Mouse (Mus musculus): ENCODE data around the gene Hpn.

Hpn gene

DNA sequence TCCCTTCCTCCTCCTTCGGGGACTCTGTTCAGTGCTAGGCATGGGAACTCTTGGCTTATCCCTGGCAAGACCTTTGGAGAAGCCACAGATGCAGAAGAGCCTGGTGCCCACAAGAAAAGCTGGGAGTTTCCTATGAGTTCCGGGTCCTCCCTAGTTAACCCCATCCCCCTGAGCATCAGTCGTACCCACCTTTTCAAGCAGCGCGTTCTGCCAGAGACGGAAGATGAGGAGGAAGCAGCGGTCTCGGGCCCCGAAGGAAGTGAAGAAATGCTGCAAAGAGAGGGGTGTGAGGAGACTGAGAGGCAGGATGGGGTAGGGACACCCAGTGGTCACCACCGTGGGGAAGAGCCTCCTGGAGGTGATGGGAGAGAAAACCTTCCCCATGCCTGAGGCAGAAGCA lies 25.9 kb upstream of the Hpn start:
- no peak for DNase-seq (ENCODE audit: low read depth, low spot score)

DNA sequence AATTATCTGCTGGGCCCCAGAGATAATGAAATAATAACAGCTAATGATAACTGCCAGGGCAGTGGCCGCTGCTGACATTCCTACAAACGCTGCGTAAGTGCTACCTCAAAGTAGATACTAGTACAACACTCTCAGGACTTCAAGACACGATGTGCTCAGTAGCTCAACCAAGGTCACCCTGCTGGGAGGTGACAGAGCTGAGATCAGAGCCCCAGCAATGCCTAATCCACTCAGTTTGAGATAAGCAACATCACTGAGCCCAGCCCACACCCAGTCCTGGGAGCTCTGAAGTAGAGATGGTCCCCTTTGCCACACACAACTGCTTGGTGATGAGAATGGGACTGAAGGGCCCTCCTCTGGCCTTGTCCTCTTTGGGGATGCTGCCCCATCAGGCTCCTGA lies 25.2 kb upstream of the Hpn start:
- no peak for DNase-seq (ENCODE audit: low read depth, low spot score)

DNA sequence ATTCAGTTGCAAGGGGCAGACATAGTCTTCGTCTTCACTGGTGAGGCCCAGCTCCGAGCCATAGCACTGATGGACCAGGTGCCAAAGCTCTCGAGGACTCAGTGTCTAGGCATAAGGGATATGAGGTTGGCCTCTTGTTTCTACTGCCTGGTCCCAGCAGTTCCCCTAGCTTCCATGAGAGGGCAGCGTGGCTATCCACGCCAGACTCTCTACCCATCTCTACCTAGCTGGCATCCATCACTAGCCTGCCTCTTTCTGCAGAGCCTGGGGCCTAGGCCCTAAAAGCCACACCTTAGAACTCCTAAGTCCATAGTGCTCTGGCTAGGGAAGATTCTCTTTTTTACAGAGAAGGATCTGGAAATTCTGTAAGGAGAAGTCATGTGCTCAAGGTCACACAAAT lies 24.7 kb upstream of the Hpn start:
- no peak for DNase-seq (ENCODE audit: low read depth, low spot score)

DNA sequence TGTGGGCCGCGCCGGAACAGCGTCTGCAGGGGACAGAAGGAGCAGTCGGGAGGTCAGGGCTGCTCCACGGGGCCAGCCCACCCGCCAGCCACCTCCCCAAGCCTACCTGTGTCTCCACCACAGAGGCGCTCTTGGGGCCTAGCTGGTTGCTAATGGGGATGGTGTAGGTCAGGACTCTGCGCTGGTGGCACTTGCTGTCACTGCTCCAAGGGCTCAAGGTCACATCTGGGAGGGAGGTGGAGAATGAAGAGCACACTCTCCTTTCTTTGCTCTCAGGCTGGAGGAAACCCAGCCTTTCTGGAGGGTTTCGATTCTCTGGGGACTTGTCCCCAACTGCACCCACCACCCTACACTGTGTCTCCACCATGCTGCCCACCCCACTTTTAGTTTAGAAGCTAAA lies 20.6 kb upstream of the Hpn start:
- DNase-seq (ENCODE audit: low read depth, low spot score) = no peak

DNA sequence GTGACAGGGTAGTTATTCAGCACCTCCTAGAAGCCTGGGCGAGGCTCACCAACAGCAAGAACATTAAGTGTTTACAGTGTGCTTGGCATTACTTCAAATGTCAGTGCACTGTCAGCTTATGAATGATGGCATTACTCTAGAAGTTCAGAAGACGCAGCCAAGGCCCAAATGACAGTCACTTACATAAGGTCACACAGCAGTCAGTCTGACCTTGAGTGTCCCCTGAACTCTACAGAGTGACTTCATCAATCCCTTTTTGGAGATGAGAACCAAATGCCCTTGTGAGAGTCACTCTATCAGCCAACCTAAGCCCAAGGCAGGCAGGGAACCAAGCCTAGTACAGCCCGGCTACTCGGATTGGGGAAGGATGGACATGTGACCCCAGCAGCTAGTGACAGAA lies 16.8 kb upstream of the Hpn start:
- no peak for DNase-seq (ENCODE audit: low read depth, low spot score)

DNA sequence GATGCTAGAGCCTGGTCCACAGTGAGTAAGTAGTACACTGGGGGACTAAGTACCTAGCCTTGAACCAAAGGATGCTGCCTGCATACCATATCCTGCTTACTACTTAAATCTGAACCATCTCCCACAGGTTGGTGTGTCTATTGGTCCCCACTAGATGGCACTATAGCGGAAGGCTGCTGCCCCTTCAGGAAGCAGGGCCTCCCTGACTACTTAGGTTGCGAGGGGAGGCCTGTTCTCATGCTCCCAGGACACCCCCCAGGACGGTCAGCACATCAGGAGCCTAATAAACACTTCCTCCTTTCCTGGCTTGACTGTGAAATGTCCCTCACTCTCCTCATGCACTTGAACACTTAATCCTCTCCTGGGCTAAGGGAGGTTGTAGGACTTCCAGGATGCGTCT lies 15.8 kb upstream of the Hpn start:
- DNase-seq (ENCODE audit: low read depth, low spot score) = peak; percentile 70

DNA sequence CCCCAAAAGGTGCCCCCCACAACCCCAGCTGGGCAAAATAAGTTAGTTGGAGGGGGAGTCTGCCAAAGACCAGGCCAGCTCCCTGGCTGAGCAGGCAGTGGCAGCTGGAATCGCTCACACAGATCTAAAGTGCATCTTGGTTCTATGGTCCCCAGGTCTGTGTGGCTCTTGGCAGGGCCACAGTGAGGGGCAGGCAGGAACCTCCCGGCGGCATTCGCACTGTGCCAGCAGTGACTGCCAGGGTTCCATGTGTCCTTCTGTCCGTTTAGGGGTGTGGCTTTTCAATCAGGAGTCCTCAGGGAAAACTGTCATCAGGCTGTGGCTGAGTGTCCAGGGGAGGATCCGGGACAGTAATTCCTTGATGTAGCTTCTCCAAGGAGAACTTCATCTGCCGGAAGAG lies 15.1 kb upstream of the Hpn start:
- no peak for DNase-seq (ENCODE audit: low read depth, low spot score)

DNA sequence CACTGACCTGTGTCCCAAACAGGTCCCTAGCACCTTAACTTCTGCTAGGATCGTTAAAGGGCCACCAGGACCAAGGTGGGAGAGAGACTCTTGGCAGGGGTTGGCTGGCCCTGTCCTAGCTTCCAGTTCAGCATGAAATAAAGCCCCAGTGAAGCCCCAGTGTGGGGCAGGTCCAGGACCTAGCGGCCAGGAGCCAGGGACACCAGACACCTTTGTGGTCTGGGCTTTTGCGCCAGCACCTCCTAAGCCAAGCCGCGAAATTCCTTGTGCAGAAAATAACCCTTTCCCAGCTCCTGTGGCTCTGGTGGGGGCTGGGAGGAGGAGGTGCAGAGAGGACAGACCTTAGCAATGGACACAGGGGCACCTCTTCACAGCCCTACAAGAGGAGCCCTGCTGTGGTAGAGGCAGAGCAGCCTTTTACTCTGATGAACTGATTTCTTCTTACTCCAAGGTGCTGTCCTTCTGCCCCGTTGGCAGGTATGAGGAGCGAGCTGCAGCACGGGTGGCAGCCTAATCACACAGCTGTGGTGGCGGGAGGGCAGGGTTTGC lies 13.1 kb upstream of the Hpn start:
- no peak for DNase-seq (ENCODE audit: low read depth, low spot score)

DNA sequence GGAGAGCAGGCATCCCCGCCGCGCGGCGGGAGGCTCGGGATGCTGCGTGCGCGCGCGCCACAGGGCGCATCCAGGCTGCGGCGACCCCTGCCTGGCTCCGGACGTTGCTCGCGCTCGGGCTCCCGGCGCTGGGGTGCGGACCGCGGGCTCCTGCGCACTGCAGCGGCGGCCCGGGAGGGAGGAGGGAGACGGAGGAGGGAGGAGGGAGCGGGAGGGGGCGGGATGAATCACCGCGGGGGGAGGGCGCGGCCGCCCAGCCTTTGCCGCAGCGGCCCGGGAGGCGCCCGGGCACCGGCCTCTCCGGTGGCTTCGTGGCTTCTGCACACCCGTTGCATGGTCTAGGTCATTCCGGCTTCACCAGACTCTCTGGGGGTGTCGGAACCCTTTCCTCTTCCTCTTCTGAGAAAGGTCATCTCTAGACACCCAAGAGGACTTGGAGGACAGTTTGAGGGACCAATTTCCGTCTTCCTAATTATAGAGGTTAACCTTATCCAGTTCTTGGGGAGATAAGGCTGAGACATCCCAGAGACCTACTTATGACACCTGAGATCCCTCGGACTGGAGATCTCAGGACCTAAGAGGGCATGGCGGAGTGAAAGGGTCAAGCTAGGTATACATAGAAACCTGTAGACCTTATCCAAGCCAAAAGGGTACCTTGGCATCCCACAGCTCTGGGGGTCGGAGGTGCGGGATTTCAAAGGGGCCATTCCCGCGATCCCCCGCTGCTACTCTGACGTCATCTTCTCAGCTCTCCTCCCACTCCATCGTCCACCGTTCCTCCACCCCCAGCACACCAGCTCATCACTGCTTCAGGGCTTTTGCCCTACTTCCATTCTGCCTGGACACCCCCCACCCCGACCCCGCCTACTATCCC lies 12.0 kb upstream of the Hpn start, which contains the start of gene Scn1b:
Gene Scn1b, minus strand, starts transcription at position 153 of the 874 bp plus-strand sequence.
- DNase-seq (ENCODE audit: low read depth, low spot score) = no peak

DNA sequence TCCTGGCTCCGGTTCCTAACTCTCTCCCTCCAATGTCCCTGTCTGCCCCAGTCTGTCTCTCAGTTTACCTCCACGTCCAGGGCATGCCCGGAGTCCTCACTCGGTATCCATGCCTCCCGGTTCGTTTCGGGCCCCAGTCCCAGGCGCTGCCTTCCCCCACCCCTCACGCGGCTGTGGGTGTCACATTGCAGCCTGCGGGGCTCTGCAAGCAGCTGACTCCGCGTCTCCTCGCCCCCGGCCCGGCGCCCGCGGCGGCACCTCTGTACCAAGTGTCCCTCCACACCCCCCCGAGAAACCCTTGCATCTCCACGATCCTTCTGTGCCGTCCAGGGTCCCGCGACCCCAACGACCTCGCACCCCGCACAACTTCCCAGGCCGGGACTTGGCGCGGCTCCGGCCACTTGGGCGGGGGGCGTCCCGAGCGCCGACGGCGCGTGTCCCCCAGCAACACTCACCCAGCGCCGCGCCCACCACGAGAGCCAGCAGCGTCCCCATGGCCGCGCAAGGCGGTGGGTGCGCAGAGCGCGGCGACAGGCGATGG lies 11.2 kb upstream of the Hpn start:
- DNase-seq (ENCODE audit: low read depth, low spot score) = no peak

DNA sequence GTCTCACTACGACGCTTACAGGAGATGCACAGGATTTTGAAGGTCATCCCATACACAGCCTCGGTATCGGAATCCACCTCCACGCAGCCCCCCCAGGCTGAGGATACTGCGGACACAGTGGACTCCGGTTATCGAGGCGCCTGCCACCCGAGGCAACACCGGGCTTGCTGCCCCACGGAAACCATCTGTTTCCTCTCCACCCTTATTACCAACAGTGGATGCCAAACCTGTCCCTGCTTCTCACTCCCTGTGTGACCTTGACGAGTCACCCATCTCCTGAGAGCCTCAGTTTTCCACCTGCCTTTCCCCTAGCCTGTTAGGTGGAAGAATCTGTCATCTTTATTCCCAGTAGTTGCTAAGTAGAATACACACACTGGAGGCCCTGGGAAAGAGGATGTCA lies 10.0 kb upstream of the Hpn start:
- DNase-seq (ENCODE audit: low read depth, low spot score) = no peak

DNA sequence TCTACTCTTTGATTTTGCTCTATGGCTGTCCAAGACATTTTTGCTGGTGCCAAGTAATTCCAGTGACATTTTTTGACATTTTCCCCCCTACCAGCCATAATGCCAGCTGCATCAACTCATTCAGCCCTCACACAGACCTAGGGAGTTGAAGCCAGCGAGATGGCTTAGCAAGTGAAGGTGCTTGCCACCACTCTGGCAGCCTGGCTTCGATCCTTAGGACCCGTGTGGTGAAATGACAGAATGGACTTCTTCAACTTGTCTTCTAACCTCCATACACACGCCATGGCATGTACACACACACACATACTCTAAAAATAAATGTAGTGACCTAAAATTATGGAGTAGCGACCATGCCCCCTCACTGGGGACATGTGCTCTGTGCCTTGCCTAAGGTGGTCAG lies 9.3 kb upstream of the Hpn start:
- no peak for DNase-seq (ENCODE audit: low read depth, low spot score)

DNA sequence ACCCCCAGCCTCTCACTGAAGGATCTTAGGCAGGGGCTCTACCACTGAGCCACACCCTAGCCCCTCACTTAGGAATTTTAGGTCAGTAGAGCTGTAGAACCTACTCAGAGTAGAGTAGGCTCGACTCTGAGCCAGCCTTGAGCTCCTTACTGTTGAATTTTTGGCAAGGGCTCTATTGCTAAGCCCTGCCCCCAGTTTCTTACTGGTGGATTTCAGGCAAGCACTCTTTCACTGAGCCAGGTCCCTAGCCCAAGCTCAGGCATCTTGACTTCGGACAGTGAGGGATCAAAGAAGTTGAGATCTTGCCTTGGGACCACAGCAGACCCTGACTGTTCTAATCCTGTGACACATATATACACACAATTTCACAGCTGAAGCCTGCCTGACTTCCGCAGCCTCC lies 8.6 kb upstream of the Hpn start:
- DNase-seq (ENCODE audit: low read depth, low spot score) = no peak

DNA sequence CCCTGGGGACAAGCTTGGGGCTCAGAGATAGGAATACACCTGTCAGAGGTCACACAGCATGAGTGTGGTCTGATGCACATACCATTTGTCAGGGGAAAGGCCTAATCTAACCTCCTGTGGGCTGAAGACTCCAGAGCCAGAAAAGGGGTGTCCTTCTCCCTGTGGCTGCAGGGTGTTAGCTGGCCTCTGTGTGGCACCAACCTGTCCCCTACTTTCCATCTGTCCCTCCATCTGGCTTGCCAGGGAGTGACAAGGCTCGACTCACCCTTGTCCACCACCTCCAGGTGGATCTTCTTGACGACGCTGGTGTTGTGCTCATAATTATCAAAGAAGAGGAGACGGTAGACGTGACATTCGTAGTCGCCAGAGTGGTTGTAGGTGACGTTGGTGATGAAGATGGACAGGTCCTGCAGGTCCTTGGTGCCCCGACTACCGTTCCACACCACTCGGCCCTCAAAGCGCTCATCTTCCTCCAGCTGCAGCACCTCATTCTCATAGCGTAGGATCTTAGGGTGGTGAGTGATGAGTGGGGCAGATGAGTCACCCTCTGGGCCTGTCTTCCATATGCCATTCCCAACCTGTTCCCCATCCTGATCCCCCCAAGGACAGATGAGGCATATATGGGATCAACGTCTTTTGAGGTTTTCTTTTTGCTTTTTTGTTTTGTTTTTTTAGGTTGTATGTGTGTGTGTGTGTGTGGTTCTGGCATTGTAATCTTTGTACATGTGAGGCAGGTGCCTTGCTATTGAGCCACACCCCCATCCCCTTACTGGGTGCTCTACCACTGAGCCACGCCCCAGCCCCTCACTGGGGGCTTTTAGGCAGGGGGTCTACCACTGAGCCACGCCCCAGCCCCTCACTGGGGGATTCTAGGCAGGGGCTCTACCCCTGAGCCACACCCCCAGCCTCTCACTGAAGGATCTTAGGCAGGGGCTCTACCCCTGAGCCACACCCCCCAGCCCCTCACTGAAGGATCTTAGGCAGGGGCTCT lies 7.8 kb upstream of the Hpn start:
- no peak for DNase-seq (ENCODE audit: low read depth, low spot score)

DNA sequence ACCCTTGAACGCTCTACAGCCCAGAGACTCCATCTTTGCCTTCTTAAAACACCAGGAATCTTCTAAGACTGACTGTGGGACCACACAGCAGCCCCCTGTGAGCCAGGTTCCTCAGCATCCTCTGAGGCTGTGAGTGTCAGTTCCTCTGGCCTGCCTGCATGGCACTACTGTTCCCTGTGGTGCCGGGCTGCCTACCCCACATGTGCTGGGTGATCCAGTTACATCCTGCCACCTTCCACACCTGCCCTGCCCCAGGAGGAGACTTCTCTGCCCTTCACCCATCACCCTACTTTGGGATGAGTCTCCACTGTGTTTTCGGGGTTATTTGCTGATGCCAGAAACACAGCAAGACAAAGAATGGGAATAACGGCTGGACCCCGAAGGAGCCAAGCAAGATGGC lies 4.5 kb upstream of the Hpn start:
- DNase-seq (ENCODE audit: low read depth, low spot score) = no peak

DNA sequence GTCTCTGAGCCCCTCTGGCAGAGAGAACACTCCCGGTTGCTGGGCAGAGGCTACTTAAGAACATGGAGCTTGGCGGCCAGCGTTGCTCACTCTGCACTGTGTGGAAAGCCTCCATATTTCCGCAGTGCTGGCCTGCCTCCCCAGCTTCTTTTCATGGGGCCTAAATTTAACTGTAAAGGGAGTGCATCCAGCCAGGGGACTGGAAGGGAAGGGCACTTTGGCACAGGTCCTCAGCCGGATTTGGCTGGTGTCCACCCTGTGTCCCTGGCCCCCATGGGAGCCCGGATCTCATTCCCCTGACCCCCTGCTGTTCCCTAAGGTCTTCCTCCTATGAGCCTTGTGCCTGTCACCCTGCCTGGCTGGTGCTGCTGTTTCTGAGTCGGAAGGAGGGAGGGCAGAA lies 3.4 kb upstream of the Hpn start:
- DNase-seq (ENCODE audit: low read depth, low spot score) = no peak

DNA sequence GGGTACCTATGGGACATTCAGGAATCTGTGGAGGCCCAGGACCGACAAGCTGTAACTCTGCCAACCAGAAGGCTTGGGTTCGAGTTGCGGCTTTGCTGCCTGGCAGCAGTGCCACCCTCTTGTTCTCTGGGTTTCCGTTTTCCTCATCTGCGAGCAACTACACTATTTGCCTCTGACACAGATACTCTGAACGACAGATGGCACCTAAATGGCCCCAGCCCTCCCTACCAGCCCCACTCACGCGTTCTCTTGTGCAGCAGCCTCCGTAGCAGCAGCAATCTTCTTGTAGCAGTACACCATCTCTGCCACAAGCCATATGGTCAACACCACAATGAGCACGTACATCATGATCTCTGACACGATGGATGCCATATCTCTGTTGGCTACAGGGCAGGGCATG lies 2.4 kb upstream of the Hpn start:
- DNase-seq (ENCODE audit: low read depth, low spot score) = no peak

DNA sequence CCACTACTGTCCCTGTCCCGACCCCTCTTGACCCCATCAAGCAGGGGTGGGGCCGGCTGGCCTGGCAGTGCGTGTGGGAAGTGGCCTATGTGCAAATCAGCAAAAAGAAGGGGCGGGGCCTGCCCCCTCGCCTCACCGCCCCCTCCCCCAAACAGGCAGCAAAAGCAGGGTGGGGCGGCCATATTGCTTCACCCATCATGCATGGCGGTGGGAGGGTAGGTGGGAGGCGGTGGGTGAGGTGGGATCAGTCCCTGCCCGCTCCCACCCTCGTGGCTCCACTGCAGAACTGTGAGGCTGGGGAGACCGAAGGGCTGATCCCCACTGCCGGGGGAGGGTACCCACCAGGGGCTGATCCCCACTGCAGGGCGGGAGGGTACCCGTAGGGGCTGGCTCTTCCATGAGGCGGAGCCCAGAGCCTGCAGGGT lies 1.6 kb upstream of the Hpn start:
- DNase-seq (ENCODE audit: low read depth, low spot score) = no peak

DNA sequence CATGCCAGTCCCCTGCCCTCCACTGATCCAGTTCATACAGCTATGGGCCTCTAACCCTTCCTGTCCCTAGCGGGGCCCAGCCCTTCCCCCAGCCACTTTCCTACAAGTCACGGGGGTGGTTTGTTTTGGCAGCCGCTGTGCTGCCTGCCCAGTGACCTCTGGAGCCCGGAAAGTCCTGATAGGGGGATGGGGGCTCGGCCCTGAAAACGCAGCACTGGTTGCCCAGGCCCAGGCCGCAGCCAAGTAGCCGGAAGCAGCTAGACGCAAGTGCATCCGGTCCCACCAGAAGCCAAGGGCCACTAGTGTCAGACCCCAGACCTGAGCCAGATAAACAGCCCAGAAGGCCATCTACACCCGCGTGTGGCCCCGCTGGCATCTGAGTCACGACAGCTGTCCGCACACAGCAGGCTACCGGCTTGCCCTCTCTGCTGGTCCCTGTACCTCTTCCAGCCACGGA lies 525 bp upstream of the Hpn start:
- DNase-seq (ENCODE audit: low read depth, low spot score) = no peak

DNA sequence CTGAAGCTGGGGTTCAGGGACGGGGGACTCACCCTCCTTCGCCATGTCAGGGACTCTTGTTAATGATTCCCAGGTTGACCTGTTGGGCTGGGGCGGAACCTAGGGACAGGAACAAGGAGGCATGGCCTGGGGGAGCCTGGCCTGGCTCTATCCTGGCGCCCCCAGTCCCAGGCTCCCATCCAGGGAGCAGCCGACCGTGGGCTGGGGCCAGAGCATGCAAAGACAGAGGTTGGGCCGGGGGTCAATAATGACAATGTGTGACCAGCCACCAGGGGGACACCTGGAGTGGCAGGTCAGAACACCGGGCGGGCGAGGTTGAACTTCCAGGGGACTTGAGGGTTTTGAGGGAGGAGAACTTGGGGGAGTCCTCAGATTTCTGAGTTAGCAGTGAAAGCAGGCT lies 444 bp downstream of the Hpn start:
- no peak for DNase-seq (ENCODE audit: low read depth, low spot score)

DNA sequence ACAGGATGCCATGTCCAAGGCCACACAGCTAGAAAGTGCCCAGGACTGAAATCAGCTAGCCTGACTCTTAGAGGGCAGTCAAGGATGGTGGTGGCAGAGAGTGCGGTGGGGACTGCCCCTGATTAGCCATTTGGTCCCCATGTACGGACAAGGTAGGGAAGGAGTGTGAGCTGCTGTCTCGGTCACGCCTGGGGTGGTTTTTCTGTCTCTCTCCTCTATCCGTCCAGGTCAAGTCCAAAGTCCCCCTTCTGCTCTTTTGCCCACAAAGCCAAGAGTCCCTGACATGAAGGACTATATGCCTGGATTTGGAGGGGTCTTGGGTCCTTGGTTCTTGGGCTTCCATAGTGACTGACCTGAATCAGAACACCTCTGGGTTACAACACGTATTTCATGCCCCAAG lies 1.3 kb downstream of the Hpn start:
- DNase-seq (ENCODE audit: low read depth, low spot score) = no peak

DNA sequence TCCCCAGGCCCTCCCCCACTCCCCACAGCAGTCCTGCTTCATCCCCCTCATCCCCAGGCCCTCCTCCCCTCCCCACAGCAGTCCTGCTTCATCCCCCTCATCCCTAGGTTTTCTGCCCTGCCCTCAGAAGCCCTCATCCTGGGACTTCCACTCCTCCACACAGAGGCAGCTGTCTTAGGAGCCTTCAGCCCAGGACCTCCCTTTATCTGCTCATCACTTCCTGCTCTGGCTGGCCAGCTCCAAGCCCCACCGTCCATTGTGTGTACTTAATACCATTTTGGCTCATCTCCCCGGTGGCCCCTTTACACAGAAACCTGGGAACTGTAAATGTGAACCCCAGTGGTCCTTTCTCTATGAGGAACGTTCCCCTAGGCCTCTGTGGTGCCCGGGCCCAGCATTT lies 3.1 kb downstream of the Hpn start:
- DNase-seq (ENCODE audit: low read depth, low spot score) = no peak
